Mouse (Mus musculus) heart, postnatal 10 days (tissue): Measurements from ENCODE around the gene Xirp1. TPM values are rescaled to one million over a fixed set of nuclear protein-coding genes. Genes with fewer than 3 reads are reported as not detected.
A peak's percentile ranks its signal among the peaks of the same experiment; 100 is the strongest.

Experiments
- DNase-seq, 2 experiments: peaks; one replicate each; pipeline ENCODE4 v3.0.0; 2021
- intact Hi-C: fragments of 180-260 bp; cut with DNase I; formaldehyde crosslinking; loops from one replicate; pipeline ENCODE4 v1.15.1; 2025
- total RNA-seq, 2 experiments: library from RNA; stranded (reverse); gene quantifications; 2 replicates each; pipeline ENCODE4 v1.2.3; 2021

Xirp1 gene
- total RNA-seq, 2 experiments from 2014 or later, result 147 to 150 TPM

DNA sequence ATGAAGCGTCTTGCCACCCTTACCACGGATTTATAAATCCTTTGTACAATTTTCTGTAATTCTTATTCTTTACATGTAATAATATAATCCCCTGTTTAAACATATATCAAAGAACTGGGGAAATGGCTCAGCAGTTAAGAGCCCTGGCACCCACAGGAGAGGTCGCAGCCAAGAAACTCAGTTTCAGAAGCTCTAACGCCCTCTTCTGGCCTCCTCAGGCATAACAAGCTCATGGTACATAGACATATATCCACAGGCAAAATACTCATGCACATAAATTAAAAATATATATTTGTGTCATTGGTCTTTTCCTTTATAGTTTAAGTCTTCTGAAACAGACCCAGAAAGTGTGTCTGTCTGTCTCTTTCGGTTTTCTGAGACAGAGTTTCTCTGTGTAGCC is 48.8 kb downstream of the Xirp1 start:
- DNase-seq, result no peak
- intact Hi-C loops, result no loop called here

DNA sequence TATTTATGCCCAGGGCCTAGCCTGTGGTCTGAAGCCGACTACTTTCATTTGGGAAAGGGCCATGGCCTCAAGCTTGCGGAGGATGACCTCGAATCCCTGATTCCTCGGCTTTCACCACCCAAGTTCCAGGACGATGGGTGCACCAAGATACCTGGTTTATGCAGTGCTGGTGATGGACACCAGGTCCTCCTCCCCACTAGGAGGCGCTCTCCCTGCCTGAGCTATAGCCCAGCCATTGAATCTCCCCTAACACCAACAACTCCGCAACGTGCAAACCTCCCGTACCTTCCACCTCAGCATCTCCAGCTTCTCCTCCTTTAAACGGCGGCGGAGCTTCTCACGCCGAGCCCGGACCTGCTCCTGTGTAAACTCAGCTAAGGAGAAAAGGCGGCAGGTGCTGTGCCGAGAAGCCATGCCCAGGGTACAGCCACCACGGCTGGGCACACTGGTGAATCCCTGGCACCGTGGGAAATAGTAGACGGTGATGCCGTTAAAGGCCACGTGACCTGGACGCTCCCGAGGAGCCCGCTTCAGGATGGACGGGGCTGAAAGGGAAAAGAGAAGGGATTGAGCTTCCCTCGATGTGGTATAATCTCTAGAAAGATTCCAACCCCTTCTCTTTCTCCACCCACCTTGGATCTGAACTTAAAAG is 49.4 kb downstream of the Xirp1 start:
- DNase-seq, result no peak
- intact Hi-C loops, result no loop called here

GRCm38 (mm10) chr9:119973281-119973680 is 50.1 kb downstream of the Xirp1 start:
- intact Hi-C loops, result no loop called here
- no peak for DNase-seq

- peak in 1 of 2 experiments; percentile 59 for DNase-seq
- intact Hi-C loops, result no loop called here
Observed at GRCm38 (mm10) chr9:119972582-119972981, 50.8 kb downstream of the Xirp1 start.

DNA sequence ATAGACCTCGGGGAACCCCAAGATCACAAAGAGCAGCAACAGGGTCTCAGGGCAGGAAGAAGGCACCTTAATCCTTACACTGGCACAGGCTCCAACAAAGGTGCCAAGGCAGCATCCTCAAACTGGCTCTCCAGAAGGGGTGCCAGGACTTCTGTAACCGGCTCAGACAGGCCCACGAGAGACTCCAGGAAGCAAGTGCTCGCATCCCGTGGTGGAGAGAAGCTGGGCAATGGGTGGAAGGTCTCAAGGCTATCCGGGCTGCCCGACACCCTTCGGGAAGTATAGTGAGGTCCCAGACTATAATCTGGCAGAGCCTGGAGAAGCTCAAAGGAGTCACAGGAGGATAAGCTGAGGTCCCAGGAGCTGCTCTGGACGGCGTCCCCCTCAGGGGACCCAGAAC is 51.2 kb downstream of the Xirp1 start:
- DNase-seq, result no peak
- intact Hi-C loops, result no loop called here

GRCm38 (mm10) chr9:119970763-119971656 is 52.4 kb downstream of the Xirp1 start:
- peak in 1 of 2 experiments; percentile 66 for DNase-seq

DNA sequence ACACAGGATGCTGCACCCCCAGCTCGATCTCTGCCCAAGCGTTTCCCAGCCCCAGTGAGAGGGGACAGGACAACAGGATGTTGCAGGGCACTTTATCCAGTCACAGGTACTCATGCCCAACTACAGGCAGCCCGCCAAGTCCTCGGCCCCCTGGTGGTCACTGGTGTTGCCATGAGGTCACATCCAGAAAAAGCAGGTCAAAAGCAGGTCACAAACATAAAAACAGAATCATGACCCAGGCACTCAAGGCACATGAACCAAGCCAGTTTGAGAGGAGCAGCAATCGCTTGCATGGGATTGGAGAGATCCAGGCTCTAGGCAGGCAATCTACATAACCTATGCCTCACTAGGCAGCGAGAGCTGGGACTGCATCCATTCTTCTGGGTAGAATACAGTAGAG is 53.2 kb downstream of the Xirp1 start:
- DNase-seq, result peak; percentile 74 to 89
- intact Hi-C loops, result no loop called here

More at GRCm38 (mm10) chr9:119970763-119971656, 52.4 kb downstream of the Xirp1 start:
- intact Hi-C loops, result no loop called here

DNA sequence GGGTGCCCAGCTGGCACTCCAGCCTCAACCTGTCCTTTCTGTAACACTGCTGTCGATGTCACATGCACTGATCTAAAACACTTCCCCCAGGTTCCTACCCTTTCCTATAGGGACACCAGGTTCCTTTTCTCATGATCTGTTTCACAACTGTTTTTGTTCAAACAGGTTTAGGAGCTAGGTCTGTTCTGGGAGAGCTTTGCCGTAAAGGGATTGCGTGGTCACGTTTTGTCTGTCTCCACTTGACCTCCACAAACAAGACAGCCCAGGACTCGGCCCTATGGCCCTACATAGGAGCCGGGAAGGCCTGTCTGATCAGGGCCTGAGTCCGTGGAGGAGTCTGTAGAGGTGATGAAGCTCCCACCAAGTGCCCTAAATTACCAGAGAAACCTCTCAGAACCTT is 53.6 kb downstream of the Xirp1 start:
- intact Hi-C loops, result no loop called here
- no peak for DNase-seq

DNA sequence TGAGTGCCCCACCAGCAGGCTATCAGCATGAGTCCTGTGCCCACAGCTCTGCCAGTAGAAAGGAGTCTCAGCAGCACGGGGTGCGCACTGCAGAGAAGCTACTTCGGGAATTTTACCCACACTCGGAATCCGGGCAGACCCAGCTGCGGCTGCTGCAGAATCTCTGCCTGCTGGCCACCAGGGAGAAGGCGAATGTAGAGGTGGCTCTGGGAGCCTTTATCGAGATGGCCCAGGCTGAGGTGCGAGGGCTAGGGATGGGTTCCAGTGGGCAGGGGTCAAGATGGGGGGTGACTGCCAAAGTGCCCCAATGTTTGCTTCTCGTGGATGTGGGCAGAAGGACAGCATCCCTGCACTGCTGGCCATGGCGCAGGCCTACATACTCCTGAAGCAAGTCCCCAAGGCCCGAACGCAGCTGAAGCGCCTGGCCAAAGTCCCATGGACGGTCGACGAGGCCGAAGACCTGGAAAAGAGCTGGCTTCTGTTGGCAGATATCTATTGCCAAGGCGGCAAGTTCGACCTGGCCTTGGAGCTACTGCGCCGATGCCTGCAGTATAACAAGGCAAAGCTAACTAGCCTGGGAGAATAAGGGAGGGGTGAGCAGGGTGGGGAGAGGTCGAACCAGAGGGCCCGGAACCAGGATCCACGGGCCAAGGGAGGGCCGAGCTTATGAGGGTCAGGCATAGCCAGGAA is 57.0 kb downstream of the Xirp1 start:
- DNase-seq, result no peak
- intact Hi-C loops, result no loop called here

- no peak for DNase-seq
- intact Hi-C loops, result loop anchor here (2.0 kb wide), 1 partner anchor 16 kb away; no protein-coding TSS in a partner anchor
Observed at GRCm38 (mm10) chr9:119965186-119965585, 58.2 kb downstream of the Xirp1 start.

GRCm38 (mm10) chr9:119964206-119964605 is 59.2 kb downstream of the Xirp1 start:
- intact Hi-C loops, result loop anchor here (2.0 to 5.0 kb wide), 2 partner anchors 17 to 133 kb away; no protein-coding TSS in a partner anchor
- DNase-seq, result no peak

Other genes with a start within 250 kb of the Xirp1 start
- under 1 TPM; 0.07 to 0.12 TPM for gene Scn11a, start 198.1 kb downstream of the Xirp1 start, total RNA-seq
- gene Wdr48, start 128.7 kb downstream of the Xirp1 start, total RNA-seq, result 10 to 100 TPM; 29.8 to 30.3 TPM
- gene Gorasp1, start 86.0 kb downstream of the Xirp1 start, total RNA-seq, result 10 to 100 TPM; 19.1 to 22.9 TPM
- not detected for gene Ttc21a, start 86.0 kb downstream of the Xirp1 start, total RNA-seq
- gene Csrnp1, start 38.9 kb downstream of the Xirp1 start, total RNA-seq, result 10 to 100 TPM in 1 of 2 experiments, 1 to 10 TPM in 1; 9.9 to 19.0 TPM
- 1 to 10 TPM; 3.9 to 7.1 TPM for gene Cx3cr1, start 46.3 kb upstream of the Xirp1 start, total RNA-seq
- not detected for gene Ccr8, start 68.5 kb upstream of the Xirp1 start, total RNA-seq
- gene Slc25a38, start 86.8 kb upstream of the Xirp1 start, total RNA-seq, result 10 to 100 TPM; 10.2 to 11.7 TPM
- gene Rpsa, start 104.1 kb upstream of the Xirp1 start, total RNA-seq, result 100 to 1,000 TPM; 624 to 658 TPM
- gene Mobp, start 126.1 kb upstream of the Xirp1 start, total RNA-seq, result not detected